Mouse (Mus musculus): ENCODE results near the gene Baiap2.

Baiap2 gene

GRCm38 (mm10) chr11:120045341-120045740 lies 102.8 kb downstream of the Baiap2 start:
- DNase-seq (ENCODE audit: low spot score), result no peak

DNA sequence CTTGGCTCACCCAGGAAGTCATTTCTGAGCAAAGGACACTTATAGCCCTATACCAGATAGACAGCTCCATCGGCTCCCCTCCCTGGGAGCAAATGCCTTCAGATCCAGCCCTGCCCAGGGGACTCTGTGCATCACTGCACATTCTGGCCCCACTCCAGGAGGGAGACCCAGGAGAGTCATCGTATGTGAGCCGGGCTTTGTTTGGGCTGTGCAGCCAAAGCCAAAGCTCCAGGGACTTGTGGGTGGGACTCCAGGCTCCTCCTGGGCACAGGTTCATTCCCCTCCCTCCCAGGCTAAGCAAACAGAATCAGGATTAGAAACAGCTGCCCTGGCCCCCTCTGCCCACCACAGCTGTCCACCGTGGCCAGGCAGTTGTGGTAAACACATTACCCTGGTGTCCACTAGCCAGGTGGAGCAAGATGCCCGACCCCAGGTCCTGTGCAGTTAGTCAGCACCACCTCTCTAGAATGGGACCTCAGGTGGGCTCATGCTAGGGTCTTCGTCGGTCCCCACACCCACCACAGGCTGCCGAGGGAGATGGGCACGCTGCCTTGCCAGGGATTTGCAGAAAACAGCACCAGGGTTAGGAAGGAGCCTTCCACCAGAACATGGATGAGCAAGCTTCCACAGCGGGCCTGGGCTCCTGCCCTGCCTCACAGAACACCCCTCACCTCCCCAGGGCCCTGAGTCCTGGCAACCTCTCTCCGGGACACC lies 103.4 kb downstream of the Baiap2 start:
- peak; percentile 88 for DNase-seq (ENCODE audit: low spot score)

- peak; percentile 48 for DNase-seq (ENCODE audit: low spot score)
Observed at GRCm38 (mm10) chr11:120046553-120047191, 104.1 kb downstream of the Baiap2 start, which contains the start of gene Aatk. Gene Aatk, minus strand, starts transcription at chr11:120047167.

- no peak for DNase-seq (ENCODE audit: low spot score)
Observed at GRCm38 (mm10) chr11:120047531-120048251, 105.1 kb downstream of the Baiap2 start.

- no peak for DNase-seq (ENCODE audit: low spot score)
Observed at GRCm38 (mm10) chr11:120048252-120048556, 105.6 kb downstream of the Baiap2 start.

DNA sequence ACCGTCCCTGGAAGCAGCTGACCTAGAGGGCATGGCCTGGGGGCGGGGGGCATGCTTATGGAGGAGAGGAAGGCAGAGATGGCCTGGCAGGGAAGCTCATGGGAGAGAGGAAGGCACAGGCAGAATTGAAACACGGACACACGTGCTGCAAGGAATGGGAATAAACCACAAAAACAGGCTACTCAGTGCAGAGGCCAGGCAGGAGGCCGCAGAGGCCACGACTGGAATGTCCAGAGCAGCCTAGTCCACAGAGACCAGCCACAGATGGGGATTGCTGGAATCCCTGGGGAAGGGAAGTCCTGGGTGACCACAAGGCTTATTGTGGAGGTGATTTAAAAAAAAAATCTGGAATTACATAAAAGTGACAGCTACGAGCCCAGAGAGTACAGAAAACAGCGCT lies 106.5 kb downstream of the Baiap2 start:
- no peak for DNase-seq (ENCODE audit: low spot score)

- peak; percentile 88 for DNase-seq (ENCODE audit: low spot score)
Observed at GRCm38 (mm10) chr11:120051124-120051811, 108.7 kb downstream of the Baiap2 start.

- DNase-seq (ENCODE audit: low spot score), result no peak
Observed at GRCm38 (mm10) chr11:120052274-120052673, 109.7 kb downstream of the Baiap2 start.

GRCm38 (mm10) chr11:120053846-120054245 lies 111.3 kb downstream of the Baiap2 start:
- DNase-seq (ENCODE audit: low spot score), result no peak

GRCm38 (mm10) chr11:120055953-120056732 lies 113.6 kb downstream of the Baiap2 start:
- no peak for DNase-seq (ENCODE audit: low spot score)

Data from MN1 (cell line).